15 mouse cellular contexts compared by ENCODE assay signal in genomic region chr11:54977385-54977937, GRCm38 (mm10).
"Had no signal": no experiment of that assay in that cellular context is flagged by ENCODE, and none has a peak within 500 bp of the region (broad histone marks: within the 10 kb centered on the region; RNA-seq: fewer than 3 reads in every experiment).

No protein-coding gene starts in this region.

- H3K9ac ChIP-seq: limb, embryonic 15.5 days; liver, embryonic 14.5 days; neural tube, embryonic 12.5 days had no signal

- H3K27me3 ChIP-seq: limb, embryonic 15.5 days; neural tube, embryonic 12.5 days had no signal

- H3K27ac ChIP-seq: left cerebral cortex, adult 2 months; limb, embryonic 15.5 days; liver, embryonic 14.5 days; midbrain, embryonic 10.5 days; neural tube, embryonic 12.5 days had no signal

- H3K4me2 ChIP-seq: limb, embryonic 15.5 days; neural tube, embryonic 12.5 days had no signal

- H3K9me3 ChIP-seq: limb, embryonic 15.5 days; midbrain, embryonic 10.5 days; neural tube, embryonic 12.5 days had no signal

- H3K4me3 ChIP-seq: left cerebral cortex, adult 2 months; limb, embryonic 15.5 days; midbrain, embryonic 10.5 days; neural tube, embryonic 12.5 days had no signal

- DNase-seq: kidney, adult 8-10 months; kidney, postnatal 25 days; lung, adult 18-20 months; lung, postnatal 10 days; lung, postnatal 4 days; midbrain, embryonic 14.5 days; right cerebral cortex, postnatal 4 days; spleen, adult 18-20 months; thymus, adult 18-20 months; thymus, postnatal 25 days had no signal
